Mouse (Mus musculus) erythroid progenitor cell, adult 5-6 weeks (primary cell): ENCODE data around the gene Skiv2l. TPM values are rescaled to one million over a fixed set of nuclear protein-coding genes. Genes with fewer than 3 reads are reported as not detected.
"Not testable (repeated sequence)": the region's sequence is repeated elsewhere in the genome, so short reads cannot be mapped to it uniquely, and the experiment has no call there.

Experiments
- ATAC-seq: replicated peaks from 2 replicates; pipeline ENCODE4 v1.8.0; 2016; ENCODE audit warnings: moderate number of reproducible peaks, mild to moderate bottlenecking, moderate TSS enrichment, inconsistent platforms; ENCODE audit not compliant: poor library complexity, low FRiP score, severe bottlenecking
- total RNA-seq, 2 experiments: library from RNA; stranded (forward) in 1 of 2; stranded (reverse) in 1 of 2; fragments of 150-400 nt in 1 of 2; fragments of 186-747, 209-891 nt in 1 of 2; gene quantifications; 2 replicates each; pipeline versions ENCODE4 v1.2.3 to v1.2.4; 2015 to 2017; ENCODE audit warnings: low replicate concordance in 2 of 2

Skiv2l gene
- total RNA-seq, 2 experiments from 2014 or later, result 11.3 to 60.0 TPM

- ATAC-seq, result peak; percentile 80
Measured at GRCm38 (mm10) chr17:34836155-34836855, 13.7 kb downstream of the Skiv2l start.

- not testable (repeated sequence) for ATAC-seq
Measured at GRCm38 (mm10) chr17:34830776-34831175, 19.2 kb downstream of the Skiv2l start.

- no peak for ATAC-seq
Measured at GRCm38 (mm10) chr17:34814818-34815370, 35.1 kb downstream of the Skiv2l start.

GRCm38 (mm10) chr17:34813747-34814146 lies 36.3 kb downstream of the Skiv2l start:
- 0 out of 2 replicates have a peak, but pooled peaks have one; percentile 27 for ATAC-seq

GRCm38 (mm10) chr17:34811275-34811674 lies 38.7 kb downstream of the Skiv2l start:
- ATAC-seq, result no peak

GRCm38 (mm10) chr17:34810811-34811210 lies 39.2 kb downstream of the Skiv2l start:
- not testable (repeated sequence) for ATAC-seq

- ATAC-seq, result not testable (repeated sequence)
Measured at GRCm38 (mm10) chr17:34810411-34810810, 39.6 kb downstream of the Skiv2l start.

GRCm38 (mm10) chr17:34808599-34809205 lies 41.3 kb downstream of the Skiv2l start:
- no peak for ATAC-seq

GRCm38 (mm10) chr17:34807176-34807575 lies 42.8 kb downstream of the Skiv2l start:
- no peak for ATAC-seq

GRCm38 (mm10) chr17:34804871-34805562 lies 45.0 kb downstream of the Skiv2l start:
- no peak for ATAC-seq

GRCm38 (mm10) chr17:34804301-34804700 lies 45.7 kb downstream of the Skiv2l start, which contains the start of gene Cyp21a1:
TSS of gene Cyp21a1 (minus strand) at chr17:34804561.
- not testable (repeated sequence) for ATAC-seq

- not testable (repeated sequence) for ATAC-seq
Measured at GRCm38 (mm10) chr17:34803367-34803766, 46.6 kb downstream of the Skiv2l start.

GRCm38 (mm10) chr17:34802756-34803155 lies 47.3 kb downstream of the Skiv2l start:
- not testable (repeated sequence) for ATAC-seq

- ATAC-seq, result not testable (repeated sequence)
Measured at GRCm38 (mm10) chr17:34800781-34801305, 49.2 kb downstream of the Skiv2l start.

- ATAC-seq, result no peak
Measured at GRCm38 (mm10) chr17:34799531-34799925, 50.5 kb downstream of the Skiv2l start.

GRCm38 (mm10) chr17:34798866-34799530 lies 51.0 kb downstream of the Skiv2l start:
- ATAC-seq, result no peak

GRCm38 (mm10) chr17:34798071-34798470 lies 51.9 kb downstream of the Skiv2l start:
- not testable (repeated sequence) for ATAC-seq

GRCm38 (mm10) chr17:34797211-34797995 lies 52.6 kb downstream of the Skiv2l start:
- ATAC-seq, result not testable (repeated sequence)
